Mouse (Mus musculus): Measurements from ENCODE around the gene Gm9736.
"Not testable (repeated sequence)": the region's sequence is repeated elsewhere in the genome, so short reads cannot be mapped to it uniquely, and the experiment has no call there.

Gm9736 gene

DNA sequence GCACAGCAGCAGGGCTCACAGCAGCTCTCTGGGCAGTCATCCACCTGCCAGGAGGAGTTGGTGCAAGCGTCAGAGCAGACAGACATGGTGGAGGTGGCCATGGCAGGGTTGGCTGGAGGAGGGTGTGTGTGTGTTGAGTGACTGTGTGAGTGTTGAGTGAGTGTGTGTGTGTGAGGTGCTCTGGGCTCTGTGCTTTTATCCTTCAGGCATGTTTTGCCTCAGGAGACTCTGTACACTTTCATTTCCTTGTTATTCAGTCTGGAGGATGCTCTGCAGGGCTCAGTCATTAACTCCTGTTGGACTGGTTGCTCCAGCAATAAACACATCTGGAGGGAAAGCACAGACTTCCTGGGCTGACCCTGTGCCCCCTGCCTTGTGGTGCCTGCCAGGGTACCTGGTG is at the start of gene Gm9736:
Gm9736 (minus strand) TSS at position 101 of the 400 bp plus-strand sequence.
- DNase-seq (ENCODE audit: extremely low spot score): not testable (repeated sequence)

DNA sequence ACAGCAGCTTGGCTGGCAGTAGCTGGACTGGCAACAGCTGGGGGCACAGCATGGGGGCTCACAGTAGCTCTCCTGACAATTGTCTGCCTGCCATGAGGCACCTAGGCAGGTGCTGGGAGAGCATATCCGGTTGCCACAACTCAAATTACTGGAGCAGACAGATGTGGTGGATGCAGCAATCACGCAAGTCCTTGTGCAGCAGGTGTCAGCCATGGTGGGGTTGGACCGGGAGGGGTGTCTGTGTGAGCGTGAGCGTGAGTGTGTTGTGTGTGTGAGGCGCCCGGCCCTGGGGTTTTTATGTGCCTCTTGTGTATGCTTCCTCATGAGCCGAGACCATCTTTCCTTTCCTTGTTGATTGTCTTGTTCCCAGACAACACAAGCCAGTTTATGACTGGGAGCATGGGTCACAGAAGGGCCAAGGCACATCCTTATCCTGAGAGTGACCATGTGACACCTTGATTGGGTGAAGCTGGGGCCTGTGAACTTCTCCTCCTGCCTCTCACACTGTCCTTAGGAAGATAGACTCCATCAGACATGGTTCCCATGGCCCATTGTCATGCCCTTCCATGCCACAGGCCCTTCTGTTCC is 47.9 kb upstream of the Gm9736 start, which contains the start of gene Gm19668:
Gm19668 (minus strand) TSS at position 213 of the 588 bp plus-strand sequence.
- no peak for DNase-seq (ENCODE audit: extremely low spot score)

DNA sequence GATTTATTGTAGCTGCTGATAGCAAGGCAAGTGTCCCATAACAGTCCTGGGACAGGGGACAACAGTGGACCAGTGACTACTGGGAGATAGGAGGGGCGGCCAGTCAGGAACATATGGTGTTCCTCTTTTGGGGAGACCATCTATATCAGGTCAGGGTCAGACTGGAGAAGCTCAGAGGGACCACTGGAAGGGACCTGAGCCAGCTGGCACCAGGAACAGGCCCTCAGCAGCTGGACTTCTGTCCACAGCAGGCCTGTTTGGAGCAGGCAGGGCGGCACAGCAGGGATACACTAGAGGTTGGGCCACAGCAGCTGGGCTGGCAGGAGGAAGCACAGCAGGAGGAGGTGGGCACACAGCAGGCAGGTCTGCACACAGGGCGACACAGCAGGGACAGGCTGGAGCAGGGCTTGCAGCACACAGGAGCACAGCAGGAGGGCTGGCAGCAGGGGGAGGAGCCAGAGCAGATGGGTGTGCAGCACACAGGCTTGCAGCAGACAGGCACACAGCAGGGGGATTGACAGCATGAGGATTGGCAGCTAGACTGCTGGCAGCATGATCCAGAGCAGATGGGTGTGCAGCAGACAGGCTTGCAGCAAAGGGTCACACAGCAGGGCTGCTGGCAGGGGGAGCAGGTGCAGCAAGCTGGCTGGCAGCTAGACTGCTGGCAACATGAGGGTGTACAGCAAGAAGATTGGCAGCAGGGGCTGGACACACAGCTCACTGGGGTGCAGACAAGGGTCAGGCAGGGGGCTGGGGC is 47.2 kb upstream of the Gm9736 start:
- not testable (repeated sequence) for DNase-seq (ENCODE audit: extremely low spot score)

- no peak for DNase-seq (ENCODE audit: extremely low spot score)
Measured at GRCm38 (mm10) chr10:77797677-77798076, 46.5 kb upstream of the Gm9736 start.

GRCm38 (mm10) chr10:77794976-77795375 is 43.8 kb upstream of the Gm9736 start, which contains the start of gene Gm9639:
Gene Gm9639, minus strand, starts transcription at chr10:77795076.
- DNase-seq (ENCODE audit: extremely low spot score): no peak

GRCm38 (mm10) chr10:77788621-77789020 is 37.5 kb upstream of the Gm9736 start:
- DNase-seq (ENCODE audit: extremely low spot score): no peak

GRCm38 (mm10) chr10:77787876-77788275 is 36.7 kb upstream of the Gm9736 start, which contains the start of gene Gm7137:
Gene Gm7137, minus strand, starts transcription at chr10:77788200.
- not testable (repeated sequence) for DNase-seq (ENCODE audit: extremely low spot score)

DNA sequence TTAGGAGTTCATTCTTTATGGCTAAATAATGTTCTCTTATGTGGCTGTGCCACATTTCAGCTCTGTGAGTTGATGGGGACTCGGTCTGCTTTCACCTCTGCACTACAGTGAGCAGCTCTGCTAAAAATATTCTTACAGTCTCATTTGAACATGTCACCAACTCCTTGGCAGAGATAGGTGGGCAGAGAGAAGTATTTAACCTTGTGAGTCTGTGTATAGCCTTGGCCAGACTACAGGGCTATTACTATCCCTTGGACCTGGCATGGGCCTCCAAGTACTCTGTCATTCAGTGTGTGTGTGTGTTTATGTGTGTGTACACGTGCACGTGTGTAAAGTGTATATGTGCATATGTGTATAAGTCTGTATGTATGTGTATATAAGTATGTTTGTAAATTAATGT is 32.2 kb upstream of the Gm9736 start:
- not testable (repeated sequence) for DNase-seq (ENCODE audit: extremely low spot score)

DNA sequence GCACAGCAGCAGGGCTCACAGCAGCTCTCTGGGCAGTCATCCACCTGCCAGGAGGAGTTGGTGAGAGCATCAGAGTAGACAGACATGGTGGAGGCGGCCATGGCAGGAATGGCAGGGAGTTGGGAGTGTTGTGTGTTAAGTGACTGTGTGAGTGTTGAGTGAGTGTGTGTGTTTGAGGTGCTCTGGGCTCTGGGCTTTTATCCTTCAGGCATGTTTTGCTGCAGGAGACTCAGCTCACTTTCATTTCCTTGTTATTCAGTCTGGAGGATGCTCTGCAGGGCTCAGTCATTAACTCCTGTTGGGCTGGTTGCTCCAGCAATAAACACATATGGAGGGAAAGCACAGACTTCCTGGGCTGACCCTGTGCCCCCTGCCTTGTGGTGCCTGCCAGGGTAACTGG is 31.3 kb upstream of the Gm9736 start, which contains the start of gene Gm3250:
Gm3250 (minus strand) TSS at position 101 of the 400 bp plus-strand sequence.
- not testable (repeated sequence) for DNase-seq (ENCODE audit: extremely low spot score)

GRCm38 (mm10) chr10:77776844-77777243 is 25.7 kb upstream of the Gm9736 start, which contains the start of gene Gm7138:
Gene Gm7138, minus strand, starts transcription at chr10:77776944.
- not testable (repeated sequence) for DNase-seq (ENCODE audit: extremely low spot score)

- DNase-seq (ENCODE audit: extremely low spot score): not testable (repeated sequence)
Measured at GRCm38 (mm10) chr10:77772142-77772541, 21.0 kb upstream of the Gm9736 start.

- DNase-seq (ENCODE audit: extremely low spot score): not testable (repeated sequence)
Measured at GRCm38 (mm10) chr10:77771225-77771624, 20.1 kb upstream of the Gm9736 start, which contains the start of gene Gm3238. Gene Gm3238, minus strand, starts transcription at chr10:77771325.

DNA sequence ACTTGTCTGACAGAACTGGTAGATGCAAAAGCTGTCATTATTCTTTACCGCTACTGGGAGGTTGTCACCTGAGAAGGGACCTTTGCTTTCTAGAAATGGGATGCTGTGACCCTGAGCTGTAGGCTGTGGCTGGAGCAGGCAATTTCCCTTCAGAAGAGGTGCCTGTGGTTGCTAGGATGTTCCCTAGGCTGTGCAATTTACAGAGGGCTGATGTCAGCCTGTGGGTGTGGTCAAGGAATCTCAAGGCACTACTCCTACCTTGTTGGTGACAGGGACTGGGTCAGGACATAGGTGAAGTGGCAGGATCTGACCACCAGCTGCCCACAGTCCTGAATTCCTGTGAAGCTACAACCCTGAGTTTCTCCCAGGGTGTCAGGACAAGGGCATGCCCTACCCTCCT is 18.6 kb upstream of the Gm9736 start:
- no peak for DNase-seq (ENCODE audit: extremely low spot score)

DNA sequence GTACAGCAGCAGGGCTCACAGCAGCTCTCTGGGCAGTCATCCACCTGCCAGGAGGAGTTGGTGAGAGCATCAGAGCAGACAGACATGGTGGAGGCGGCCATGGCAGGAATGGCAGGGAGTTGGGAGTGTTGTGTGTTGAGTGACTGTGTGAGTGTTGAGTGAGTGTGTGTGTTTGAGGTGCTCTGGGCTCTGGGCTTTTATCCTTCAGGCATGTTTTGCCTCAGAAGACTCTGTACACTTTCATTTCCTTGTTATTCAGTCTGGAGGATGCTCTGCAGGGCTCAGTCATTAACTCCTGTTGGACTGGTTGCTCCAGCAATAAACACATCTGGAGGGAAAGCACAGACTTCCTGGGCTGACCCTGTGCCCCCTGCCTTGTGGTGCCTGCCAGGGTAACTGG is 8.4 kb upstream of the Gm9736 start, which contains the start of gene Gm3233:
Gm3233 (minus strand) TSS at position 101 of the 400 bp plus-strand sequence.
- DNase-seq (ENCODE audit: extremely low spot score): not testable (repeated sequence)

- no peak for DNase-seq (ENCODE audit: extremely low spot score)
Measured at GRCm38 (mm10) chr10:77753448-77753847, 2.3 kb upstream of the Gm9736 start.

DNA sequence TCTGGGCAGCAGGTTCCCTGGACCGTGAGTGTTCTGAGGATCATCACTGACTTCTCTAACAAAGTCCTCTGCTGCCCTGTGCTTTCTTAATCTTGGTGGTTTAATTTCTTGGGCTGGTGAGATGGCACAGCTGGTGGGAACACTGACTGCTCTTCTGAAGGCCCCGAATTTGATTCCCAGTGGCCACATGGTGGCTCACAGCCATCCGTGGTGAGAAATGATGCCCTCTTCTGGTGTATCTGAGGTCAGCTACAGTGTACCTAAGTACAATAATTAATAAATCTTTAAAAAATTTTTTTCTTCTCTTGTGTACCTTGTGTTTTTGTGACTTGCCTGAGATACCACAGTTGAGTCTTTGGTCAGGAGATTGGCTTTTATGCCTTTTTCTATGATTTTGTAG is 1.2 kb upstream of the Gm9736 start:
- DNase-seq (ENCODE audit: extremely low spot score): not testable (repeated sequence)

- DNase-seq (ENCODE audit: extremely low spot score): not testable (repeated sequence)
Measured at GRCm38 (mm10) chr10:77750686-77751085, 468 bp downstream of the Gm9736 start.

DNA sequence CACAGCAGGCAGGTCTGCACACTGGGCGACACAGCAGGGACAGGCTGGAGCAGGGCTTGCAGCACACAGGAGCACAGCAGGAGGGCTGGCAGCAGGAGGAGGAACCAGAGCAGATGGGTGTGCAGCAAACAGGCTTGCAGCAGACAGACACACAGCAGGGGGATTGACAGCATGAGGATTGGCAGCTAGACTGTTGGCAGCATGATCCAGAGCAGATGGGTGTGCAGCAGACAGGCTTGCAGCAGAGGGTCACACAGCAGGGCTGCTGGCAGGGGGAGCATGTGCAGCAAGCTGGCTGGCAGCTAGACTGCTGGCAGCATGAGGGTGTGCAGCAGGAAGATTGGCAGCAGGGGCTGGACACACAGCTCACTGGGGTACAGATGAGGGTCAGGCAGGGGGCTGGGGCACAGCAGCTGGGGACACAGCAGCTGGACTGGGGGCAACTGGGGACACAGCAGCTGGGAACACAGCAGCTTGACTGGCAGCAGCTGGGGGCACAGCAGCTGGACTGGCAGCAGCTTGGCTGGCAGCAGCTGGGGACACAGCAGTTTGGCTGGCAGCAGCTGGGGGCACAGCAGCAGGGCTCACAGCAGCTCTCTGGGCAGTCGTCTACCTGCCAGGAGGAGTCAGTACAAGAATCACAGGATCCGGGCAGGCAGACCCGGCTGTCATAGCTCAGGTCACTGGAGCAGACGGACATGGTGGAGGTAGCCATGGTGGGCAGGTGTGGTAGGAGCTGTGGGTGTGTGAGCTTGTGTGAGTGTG is 9.0 kb downstream of the Gm9736 start, which contains the start of gene Gm18596:
Gm18596 (minus strand) TSS at position 715 of the 765 bp plus-strand sequence.
- not testable (repeated sequence) for DNase-seq (ENCODE audit: extremely low spot score)

- DNase-seq (ENCODE audit: extremely low spot score): no peak
Measured at GRCm38 (mm10) chr10:77738929-77739328, 12.2 kb downstream of the Gm9736 start.

DNA sequence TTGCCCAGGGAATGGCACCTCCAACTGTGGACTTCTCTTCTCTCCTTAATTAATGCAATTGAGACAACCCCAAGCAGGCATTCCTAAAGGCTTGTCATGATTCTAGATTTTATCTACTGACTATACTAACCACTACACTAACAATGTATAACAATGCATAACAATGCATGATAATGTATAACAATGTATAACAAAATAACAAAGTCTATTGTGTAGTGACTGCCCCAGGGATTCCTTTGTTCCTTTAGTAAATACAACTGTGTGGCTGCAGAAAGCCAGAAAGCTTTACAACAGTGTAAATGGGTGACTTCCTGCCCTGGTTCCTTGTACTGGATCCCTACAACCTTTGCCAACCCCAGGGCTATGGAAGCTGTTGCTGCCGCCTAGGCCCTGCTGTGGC is 15.2 kb downstream of the Gm9736 start:
- no peak for DNase-seq (ENCODE audit: extremely low spot score)

GRCm38 (mm10) chr10:77729241-77729640 is 21.9 kb downstream of the Gm9736 start:
- peak; percentile 22 for DNase-seq (ENCODE audit: extremely low spot score)

GRCm38 (mm10) chr10:77728280-77728679 is 22.9 kb downstream of the Gm9736 start:
- no peak for DNase-seq (ENCODE audit: extremely low spot score)
